Mouse (Mus musculus): ENCODE measurements at regions not wholly inside any gene's neighbourhood (a gene's known extent, or its start where the extent isn't known, plus 50 kb on each side); places are given as distances from the start of the nearest gene placed in this dataset.

DNA sequence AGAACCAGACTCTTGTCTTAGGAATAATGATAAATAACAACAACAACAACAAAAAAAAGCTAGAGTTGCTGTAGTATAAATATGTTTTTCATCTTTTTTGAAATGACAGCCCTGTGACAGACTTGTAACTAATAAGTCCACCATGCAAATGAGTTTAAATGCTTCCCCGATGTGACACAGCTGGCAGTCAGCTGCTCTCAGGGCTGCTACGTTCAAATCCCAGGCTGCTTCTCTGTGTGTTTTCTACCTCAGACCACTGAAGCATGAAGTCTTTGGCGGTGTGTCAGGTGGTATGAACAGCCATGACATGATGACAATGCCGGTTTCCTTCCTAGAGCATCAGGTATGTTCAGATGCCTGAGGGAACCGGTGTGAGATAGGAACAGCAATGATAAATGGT, 104.4 kb upstream of the Supt20 start:
- TF ChIP-seq CTCF (IDR thresholded peaks at IDR 0.05; ENCODE audit: control insufficient read depth, insufficient read depth, low read length) (no peak), POLR2A (IDR thresholded peaks at IDR 0.05; ENCODE audit: borderline replicate concordance, control insufficient read depth, low read depth, low read length) (no peak)

Data from bone marrow, adult 2 months (tissue).